Mouse (Mus musculus) heart, adult 8-10 months (tissue): ENCODE data around the gene Srd5a3. TPM values are rescaled to one million over a fixed set of nuclear protein-coding genes. Genes with fewer than 3 reads are reported as not detected.
A peak's percentile ranks its signal among the peaks of the same experiment; 100 is the strongest.
"Not testable (repeated sequence)": the region's sequence is repeated elsewhere in the genome, so short reads cannot be mapped to it uniquely, and the experiment has no call there.

Experiments used
- DNase-seq: peaks from one replicate; pipeline ENCODE4 v3.0.0; 2022; ENCODE audit warnings: low spot score
- total RNA-seq, 4 experiments: library from RNA; stranded (reverse); gene quantifications; 2 replicates each; pipeline ENCODE4 v1.2.4; 2022

The Srd5a3 gene
- 1 to 10 TPM; 6.1 to 7.4 (median 7.0) TPM for total RNA-seq

- peak; percentile 97 for DNase-seq
Measured at GRCm38 (mm10) chr5:76139808-76140729, at the start of gene Srd5a3. Gene Srd5a3, plus strand, starts transcription at chr5:76140271.

DNA sequence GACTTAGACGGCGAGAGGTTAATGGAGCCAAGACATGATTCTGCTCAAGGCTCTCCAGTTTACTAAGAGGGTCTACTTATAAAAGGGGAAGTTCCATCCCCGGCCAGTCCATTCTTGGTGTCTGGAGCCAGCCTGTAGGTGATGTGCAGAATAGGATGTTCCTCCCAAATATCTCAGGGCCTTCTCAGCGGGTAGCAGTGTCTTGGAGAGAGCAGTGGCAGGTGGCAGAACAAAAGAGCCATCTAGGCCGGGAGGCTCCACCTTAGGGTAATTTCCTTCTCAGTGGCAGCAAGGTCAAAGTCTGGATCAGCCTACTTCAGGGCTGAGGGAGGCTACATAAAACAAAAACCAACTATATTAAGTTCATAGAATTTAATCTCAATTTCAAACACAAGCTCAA, 36.3 kb upstream of the Srd5a3 start:
- DNase-seq, result not testable (repeated sequence)

GRCm38 (mm10) chr5:76107306-76107705, 32.8 kb upstream of the Srd5a3 start:
- DNase-seq, result no peak

DNA sequence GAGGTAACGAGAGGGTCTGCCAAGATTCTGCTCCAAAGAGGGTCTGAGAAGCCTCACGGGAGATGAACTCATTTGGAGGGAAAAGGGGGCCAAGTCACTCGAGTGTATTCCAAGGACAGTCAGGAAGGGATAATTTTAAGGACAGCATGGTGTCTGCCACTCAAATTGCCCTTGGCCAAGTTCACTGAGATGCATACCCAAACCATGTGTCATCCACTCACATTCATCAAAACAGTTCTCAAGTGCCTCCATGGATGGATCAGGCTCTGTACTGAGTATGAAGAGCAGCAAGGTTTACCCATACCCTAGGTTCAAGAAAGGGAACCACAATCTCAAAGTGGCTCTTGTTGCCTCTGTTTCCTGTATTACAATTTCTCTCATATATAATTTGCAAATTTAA, 31.6 kb upstream of the Srd5a3 start:
- no peak for DNase-seq

DNA sequence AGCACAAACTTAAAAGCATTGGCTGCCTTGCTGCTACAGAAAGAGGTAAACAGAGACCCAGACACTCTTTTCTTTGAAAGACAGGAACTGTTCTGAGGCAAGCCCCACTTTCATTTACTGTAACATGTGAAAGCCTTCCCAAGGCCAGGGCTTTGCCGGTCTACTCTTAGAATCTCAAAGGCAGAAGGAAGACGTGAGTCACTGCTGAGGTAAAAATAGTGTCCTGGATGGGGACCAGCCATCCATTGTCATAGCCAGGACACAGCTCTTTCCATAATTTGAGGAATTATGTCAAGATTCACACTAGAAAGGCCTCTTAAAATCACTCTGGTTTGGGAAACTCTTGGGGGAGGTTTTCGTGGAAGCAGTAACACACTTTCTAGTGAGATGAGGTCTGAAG, 28.9 kb upstream of the Srd5a3 start:
- DNase-seq, result peak; percentile 51

GRCm38 (mm10) chr5:76112016-76112415, 28.1 kb upstream of the Srd5a3 start:
- no peak for DNase-seq

GRCm38 (mm10) chr5:76115436-76116041, 24.5 kb upstream of the Srd5a3 start:
- DNase-seq, result no peak

DNA sequence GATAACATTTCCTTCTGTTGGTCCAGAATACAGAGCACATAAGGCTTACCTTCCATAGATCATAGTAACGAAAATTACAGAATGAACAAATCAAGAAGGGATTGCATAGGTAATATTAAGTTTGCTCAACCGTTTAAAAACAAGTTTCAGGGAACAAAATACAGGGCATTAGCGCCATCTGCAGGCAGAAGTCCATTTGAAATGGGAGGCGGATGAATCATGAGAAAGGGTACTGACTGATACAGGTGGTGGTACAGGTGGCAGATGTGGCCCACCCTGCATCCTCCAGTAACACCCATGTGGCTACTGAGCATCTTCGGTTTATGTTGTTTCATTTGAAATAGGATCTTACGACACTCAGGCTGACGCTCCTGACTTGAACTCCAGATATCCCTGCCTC, 21.6 kb upstream of the Srd5a3 start:
- DNase-seq, result peak; percentile 82

DNA sequence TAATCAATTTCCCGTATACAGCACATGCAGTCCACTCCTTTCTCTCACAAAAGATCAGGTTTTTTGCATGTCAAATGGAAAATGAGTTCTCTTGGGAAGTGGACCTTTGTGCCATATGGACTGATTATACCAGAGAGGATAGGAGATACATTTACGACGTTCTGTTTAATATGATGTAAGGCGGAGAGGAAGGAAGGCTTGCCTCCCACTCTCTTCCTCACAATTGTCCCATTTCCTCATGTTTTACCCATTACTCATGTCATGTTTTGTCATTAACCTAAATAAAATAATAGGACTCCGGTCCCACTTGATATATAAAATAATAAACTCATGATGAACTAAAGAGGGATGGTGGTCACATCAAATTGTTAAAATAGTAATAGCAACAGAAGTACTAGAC, 19.4 kb upstream of the Srd5a3 start:
- no peak for DNase-seq

DNA sequence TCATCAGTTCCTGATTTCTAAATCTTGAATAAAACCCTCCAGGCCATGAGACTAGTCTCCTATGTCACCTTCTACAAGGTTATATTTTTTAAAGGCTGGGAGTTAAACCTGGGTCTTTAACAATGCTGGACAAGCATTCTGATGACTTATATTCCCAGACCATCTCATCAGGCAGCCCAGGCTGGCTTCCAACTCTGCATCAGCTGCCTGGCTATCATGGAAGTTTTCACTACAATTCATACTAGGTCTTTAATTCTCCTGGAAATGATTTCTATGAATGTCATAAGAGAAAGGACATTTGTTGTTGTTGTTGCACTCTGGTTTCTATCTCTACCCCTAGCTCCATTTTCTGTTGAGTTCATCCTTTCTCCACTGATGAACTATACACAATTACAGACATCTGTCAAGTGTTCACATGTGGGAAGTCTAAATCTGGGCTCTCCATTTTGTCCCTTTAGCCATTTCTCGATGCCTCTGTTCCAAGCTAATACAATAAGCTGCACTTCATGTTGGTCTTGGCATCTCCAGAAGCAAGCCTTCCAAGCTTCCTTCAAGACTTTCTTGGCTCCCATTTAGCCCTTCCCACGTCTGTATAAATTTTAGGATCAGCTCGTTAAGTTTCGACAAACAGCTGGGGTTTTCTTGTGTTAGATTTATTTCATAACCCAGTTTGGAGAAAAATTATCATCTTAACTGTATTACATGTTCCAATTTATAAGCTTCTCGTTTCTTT, 12.3 kb upstream of the Srd5a3 start:
- DNase-seq, result no peak

GRCm38 (mm10) chr5:76130292-76130691, 9.8 kb upstream of the Srd5a3 start:
- DNase-seq, result no peak

DNA sequence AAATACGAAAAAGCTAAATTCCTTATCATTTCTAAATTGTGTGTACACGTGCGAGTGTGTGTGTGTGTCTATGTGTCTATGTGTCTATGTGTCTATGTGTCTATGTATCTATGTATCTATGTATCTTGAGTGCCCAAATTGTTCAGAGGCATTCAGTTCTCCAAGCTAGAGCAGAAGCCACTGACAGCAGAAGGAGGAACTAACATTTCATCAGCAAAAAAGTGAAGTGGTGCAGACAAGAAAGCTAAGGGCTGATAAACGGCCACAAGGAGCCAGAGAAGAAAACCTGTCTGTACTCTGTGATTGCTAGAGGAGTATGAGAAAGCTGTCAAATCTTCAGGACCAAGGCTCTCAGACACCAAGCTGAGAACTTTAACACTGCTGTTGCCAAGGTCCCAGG, 8.1 kb upstream of the Srd5a3 start:
- no peak for DNase-seq

GRCm38 (mm10) chr5:76135644-76136043, 4.4 kb upstream of the Srd5a3 start:
- DNase-seq, result peak; percentile 56

- no peak for DNase-seq
Measured at GRCm38 (mm10) chr5:76136271-76136670, 3.8 kb upstream of the Srd5a3 start.

GRCm38 (mm10) chr5:76137586-76137985, 2.5 kb upstream of the Srd5a3 start:
- no peak for DNase-seq

DNA sequence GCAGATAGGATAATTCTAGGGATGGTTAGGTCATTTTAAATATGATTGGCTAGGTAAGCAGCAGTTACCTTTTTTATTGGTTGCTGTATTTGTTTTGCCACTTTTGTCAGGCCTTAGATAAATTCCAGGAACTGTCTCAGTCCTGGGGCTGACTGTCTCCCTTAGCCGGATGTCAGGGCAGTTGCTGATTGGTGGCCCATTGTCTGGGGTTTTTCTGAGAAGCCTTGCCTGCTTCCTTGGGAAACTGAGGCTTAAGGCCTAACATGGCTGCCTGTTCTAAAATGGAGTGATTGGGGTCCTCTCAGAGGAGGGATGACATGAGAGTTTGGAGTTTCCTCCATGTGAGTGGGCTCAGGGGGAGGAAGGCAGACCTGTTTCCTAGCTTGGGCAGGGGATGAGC, 2.0 kb upstream of the Srd5a3 start:
- DNase-seq, result no peak

- DNase-seq, result no peak
Measured at GRCm38 (mm10) chr5:76138512-76138911, 1.6 kb upstream of the Srd5a3 start.

GRCm38 (mm10) chr5:76139171-76139671, 850 bp upstream of the Srd5a3 start:
- peak; percentile 32 for DNase-seq

DNA sequence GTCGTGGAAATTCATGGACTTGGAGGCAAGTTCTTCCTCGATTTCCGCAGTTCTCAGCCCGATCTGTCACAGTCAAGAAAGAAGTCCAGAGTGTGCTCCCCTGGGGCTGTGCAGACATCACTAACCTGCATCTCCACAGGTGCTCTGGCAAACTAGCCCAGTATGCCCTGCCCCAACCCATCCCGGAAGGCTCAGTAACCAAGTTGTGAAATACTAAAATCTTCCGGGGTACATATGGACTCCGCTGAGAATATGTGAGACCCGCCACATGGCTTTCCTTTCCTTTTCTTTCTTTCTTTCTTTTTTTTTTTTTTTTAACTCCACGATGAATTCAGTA, 627 bp downstream of the Srd5a3 start:
- no peak for DNase-seq

DNA sequence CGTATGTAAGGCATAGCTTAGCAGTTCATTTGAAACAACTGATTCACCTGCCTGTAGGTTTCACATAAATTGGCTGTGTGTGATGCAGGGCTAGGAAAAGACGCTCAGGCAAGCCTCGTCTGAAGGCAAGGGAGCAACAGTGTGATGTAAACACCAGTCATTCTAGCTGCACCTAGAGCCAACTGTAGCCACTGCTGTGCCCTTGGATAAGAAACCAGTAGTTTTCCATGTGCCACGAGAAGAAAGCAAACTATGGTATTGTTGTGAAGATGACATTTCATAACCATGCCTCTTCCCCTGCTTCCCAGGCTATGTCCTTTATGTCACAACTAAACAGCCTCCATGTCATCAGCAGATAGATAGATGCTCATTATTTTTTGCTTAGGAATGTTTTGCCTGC, 3.3 kb downstream of the Srd5a3 start:
- no peak for DNase-seq

DNA sequence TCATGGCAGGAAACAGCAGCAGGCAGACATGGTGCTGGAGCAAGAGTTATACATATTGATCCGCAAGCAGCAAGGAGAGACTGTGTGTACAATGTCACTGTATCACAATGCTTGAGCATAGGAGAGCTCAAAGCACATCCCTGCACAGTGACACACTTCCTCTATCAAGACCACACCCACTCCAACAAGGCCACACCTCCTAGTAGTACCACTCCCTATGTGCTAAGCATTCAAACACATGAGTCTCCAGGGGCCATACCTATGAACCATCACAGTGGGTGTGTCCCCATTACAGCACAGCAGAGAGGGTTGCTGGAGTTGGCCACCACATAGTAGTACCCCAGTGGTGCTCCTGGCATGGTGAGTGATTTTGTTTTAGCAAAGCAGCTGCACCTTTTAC, 6.3 kb downstream of the Srd5a3 start:
- DNase-seq, result no peak

DNA sequence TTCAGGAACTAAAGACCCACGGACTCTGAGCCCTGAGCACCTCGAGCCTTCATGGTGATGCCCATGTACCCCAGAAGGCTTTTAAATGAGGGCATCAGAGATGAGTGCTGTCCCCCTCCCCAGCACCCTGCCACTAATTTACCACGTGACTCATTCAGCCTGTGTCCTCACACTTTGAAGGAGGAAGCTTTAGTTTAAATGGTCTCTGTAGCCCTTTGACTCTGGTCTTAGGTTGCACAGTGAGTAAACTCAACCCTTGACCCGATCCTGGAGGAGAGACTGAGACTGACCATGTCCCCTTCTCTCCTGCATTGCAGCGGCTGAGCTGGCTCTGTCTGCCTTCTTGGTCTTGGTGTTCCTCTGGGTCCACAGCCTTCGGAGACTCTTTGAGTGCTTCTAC, 9.4 kb downstream of the Srd5a3 start:
- DNase-seq, result no peak
